11 mouse cellular contexts compared by ENCODE assay signal in the genomic region with DNA sequence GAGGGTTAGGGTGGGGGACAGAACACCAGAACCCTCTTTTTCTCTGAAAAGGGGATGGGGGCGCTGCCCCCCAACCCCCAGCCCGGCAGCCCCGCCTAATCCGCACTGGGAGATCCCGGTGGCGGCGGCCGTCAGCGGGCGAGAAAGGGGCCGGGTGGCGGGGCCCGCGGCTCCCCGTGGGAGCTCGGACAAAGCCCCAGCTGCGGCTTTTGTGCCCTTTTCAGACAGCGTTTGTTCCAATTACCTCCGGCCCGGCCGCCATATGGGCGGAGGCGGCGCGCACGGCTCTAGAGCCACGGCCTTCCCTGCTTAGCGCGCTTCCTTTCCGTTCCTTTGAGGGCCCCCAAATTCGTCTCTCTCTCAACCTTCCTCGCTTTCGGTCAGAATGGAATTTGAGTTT. TPM values are rescaled to one million over a fixed set of nuclear protein-coding genes. Genes with fewer than 3 reads are reported as not detected.
DNase-seq lines count a peak whose midpoint lies in the region; ATAC-seq lines count a peak whose summit lies in the region.
"Had no signal": no experiment of that assay in that cellular context is flagged by ENCODE, and none has a peak within 500 bp of the region (broad histone marks: within the 10 kb centered on the region; RNA-seq: fewer than 3 reads in every experiment).

No protein-coding gene starts in this region.

- H3K4me3 ChIP-seq in heart, embryonic 14.5 days (ENCODE audit: control insufficient read depth in 1 of 2, insufficient read depth in 1 of 2, low read depth in 1 of 2, low read length in 2 of 2): peak overlapping the region in 1 of 2 experiments; percentile 24; a peak in 2 of 4 replicates
- peak overlapping the region; percentile 61 for H3K4me3 ChIP-seq in forebrain, embryonic 10.5 days
- peak overlapping the region; percentile 17; the same call in 1 of the 2 replicates for H3K4me3 ChIP-seq in limb, embryonic 11.5 days (ENCODE audit: low read depth, low read length)
- no peak overlapping the region for H3K4me3 ChIP-seq in liver, embryonic 12.5 days
- H3K4me3 ChIP-seq: liver, embryonic 13.5 days had no signal

- peaks cover 87% of the 10 kb centered on the region for H3K27me3 ChIP-seq in heart, embryonic 14.5 days (ENCODE audit: control insufficient read depth, insufficient read depth, low read length)
- peaks cover 93% of the 10 kb centered on the region for H3K27me3 ChIP-seq in forebrain, embryonic 10.5 days (ENCODE audit: poor library complexity, severe bottlenecking)
- peaks cover 78% of the 10 kb centered on the region for H3K27me3 ChIP-seq in limb, embryonic 11.5 days (ENCODE audit: control insufficient read depth, insufficient read depth, low read length)
- H3K27me3 ChIP-seq in liver, embryonic 12.5 days (replicated peaks): peaks cover 97% of the 10 kb centered on the region

- intact Hi-C loops in heart, postnatal 14 days (cut with DNase I): no loop called here
- intact Hi-C loops in left cerebral cortex, postnatal 10 days (cut with DNase I): loop anchor here (10.0 kb wide), 2 partner anchors 603 to 763 kb away; a partner anchor contains a TSS

- no peak for DNase-seq in heart, postnatal 14 days
- DNase-seq in forebrain, embryonic 10.5 days (ENCODE audit: extremely low spot score, low spot score): peak; percentile 77
- peak; percentile 41 for DNase-seq in limb, embryonic 11.5 days (ENCODE audit: low spot score)
- peak; percentile 76 for DNase-seq in retina, postnatal 1 day
- no peak for DNase-seq in frontal cortex, postnatal 36 days (ENCODE audit: low spot score in 2 of 2)
- DNase-seq in left cerebral cortex, postnatal 10 days (ENCODE audit: extremely low spot score in 1 of 2, low spot score in 2 of 2): no peak
- DNase-seq: liver, embryonic 13.5 days; thymus, postnatal 14 days had no signal

- no peak for ATAC-seq in heart, embryonic 14.5 days (ENCODE audit: insufficient number of reproducible peaks, insufficient read depth, low FRiP score, low read depth)
- ATAC-seq in limb, embryonic 11.5 days (ENCODE audit: insufficient number of reproducible peaks, low FRiP score, low TSS enrichment, low read depth): no peak
- no peak for ATAC-seq in liver, embryonic 12.5 days

- peak overlapping the region; percentile 28 for H3K4me2 ChIP-seq in heart, embryonic 14.5 days (ENCODE audit: low read length)
- H3K4me2 ChIP-seq in limb, embryonic 11.5 days (ENCODE audit: low read depth, severe bottlenecking): no peak overlapping the region
- H3K4me2 ChIP-seq in liver, embryonic 12.5 days: no peak overlapping the region
- H3K4me2 ChIP-seq: liver, embryonic 13.5 days had no signal

- no peaks in the 10 kb centered on the region for H3K9me3 ChIP-seq in heart, embryonic 14.5 days (ENCODE audit: control insufficient read depth, low read length)
- H3K9me3 ChIP-seq in forebrain, embryonic 10.5 days: no peaks in the 10 kb centered on the region
- H3K9me3 ChIP-seq in limb, embryonic 11.5 days (ENCODE audit: control insufficient read depth, low read length): no peaks in the 10 kb centered on the region
- H3K9me3 ChIP-seq in liver, embryonic 12.5 days (replicated peaks): no peaks in the 10 kb centered on the region
- H3K9me3 ChIP-seq: liver, embryonic 13.5 days had no signal

- H3K9ac ChIP-seq in heart, embryonic 14.5 days (ENCODE audit: low read length): no peak overlapping the region
- no peak overlapping the region for H3K9ac ChIP-seq in limb, embryonic 11.5 days (ENCODE audit: low read length)
- no peak overlapping the region for H3K9ac ChIP-seq in liver, embryonic 12.5 days
- H3K9ac ChIP-seq: liver, embryonic 13.5 days had no signal

- no peak overlapping the region for H3K27ac ChIP-seq in heart, embryonic 14.5 days (replicated peaks in 1 of 2; ENCODE audit: control insufficient read depth in 1 of 2, insufficient read depth in 1 of 2, low read depth in 2 of 2, low read length in 2 of 2)
- peak overlapping the region; percentile 92 for H3K27ac ChIP-seq in forebrain, embryonic 10.5 days
- no peak overlapping the region for H3K27ac ChIP-seq in limb, embryonic 11.5 days (replicated peaks; ENCODE audit: low read depth, low read length)
- H3K27ac ChIP-seq in liver, embryonic 12.5 days: no peak overlapping the region
- H3K27ac ChIP-seq: liver, embryonic 13.5 days had no signal

- H3K4me1 ChIP-seq in heart, embryonic 14.5 days (ENCODE audit: control insufficient read depth in 2 of 2, insufficient read depth in 2 of 2, low read length in 2 of 2): peaks cover 0 to 13% of the 10 kb centered on the region in 2 experiments; a peak in 2 of 4 replicates
- peaks cover 76% of the 10 kb centered on the region for H3K4me1 ChIP-seq in forebrain, embryonic 10.5 days
- peaks cover 14% of the 10 kb centered on the region for H3K4me1 ChIP-seq in limb, embryonic 11.5 days (ENCODE audit: control insufficient read depth, insufficient read depth, low read length)
- peaks cover 18% of the 10 kb centered on the region for H3K4me1 ChIP-seq in liver, embryonic 12.5 days

- under 1% methylated on average over 32 of the region's 33 CpGs for WGBS in heart, embryonic 14.5 days
- WGBS in forebrain, embryonic 10.5 days: under 1% methylated on average over 32 of the region's 33 CpGs
- WGBS in limb, embryonic 11.5 days: 1% methylated on average over 33 of the region's 33 CpGs
- 1% methylated on average over 33 of the region's 33 CpGs for WGBS in liver, embryonic 12.5 days (ENCODE audit: insufficient replicate concordance)

- H3K36me3 ChIP-seq in heart, embryonic 14.5 days (ENCODE audit: control insufficient read depth, insufficient read depth, low read length): no peaks in the 10 kb centered on the region
- H3K36me3 ChIP-seq in forebrain, embryonic 10.5 days (replicated peaks): peaks cover 23% of the 10 kb centered on the region
- no peaks in the 10 kb centered on the region for H3K36me3 ChIP-seq in limb, embryonic 11.5 days (ENCODE audit: control insufficient read depth, insufficient read depth, low read length)
- no peaks in the 10 kb centered on the region for H3K36me3 ChIP-seq in liver, embryonic 12.5 days
- H3K36me3 ChIP-seq: liver, embryonic 13.5 days had no signal

RNA-seq across cellular contexts. Expression of a gene that starts 6.5 kb away (rescaled TPM):
- polyA plus RNA-seq in heart, embryonic 14.5 days (2014; fragmentation: Nextera tagmentation; extraction: Ambion mirVana): not detected in 2 replicates
- not detected for total RNA-seq in heart, postnatal 14 days (2021)
- 21.3 and 24.8 TPM in 2 replicates for polyA plus RNA-seq in forebrain, embryonic 10.5 days (2016; fragmentation: Nextera tagmentation; extraction: Ambion mirVana)
- polyA plus RNA-seq in limb, embryonic 11.5 days (2014; fragmentation: Nextera tagmentation; extraction: Ambion mirVana): not detected in 2 replicates
- polyA plus RNA-seq in liver, embryonic 12.5 days (2016; fragmentation: Nextera tagmentation; extraction: Ambion mirVana): not detected in 2 replicates
- total RNA-seq in left cerebral cortex, postnatal 10 days (2021): under 1 TPM; 0.20 to 0.32 TPM
- total RNA-seq: adrenal gland, postnatal 4 days had no signal
- polyA plus RNA-seq: liver, embryonic 13.5 days had no signal

RNA-seq across cellular contexts. Expression of a gene that starts 34.6 kb away (rescaled TPM):
- 14.1 and 14.4 TPM in 2 replicates for polyA plus RNA-seq in heart, embryonic 14.5 days (2014; fragmentation: Nextera tagmentation; extraction: Ambion mirVana)
- 10 to 100 TPM in 1 of 2 experiments, 1 to 10 TPM in 1; 8.7 to 10.9 TPM for total RNA-seq in heart, postnatal 14 days (2021)
- 9.3 and 10.2 TPM in 2 replicates for polyA plus RNA-seq in forebrain, embryonic 10.5 days (2016; fragmentation: Nextera tagmentation; extraction: Ambion mirVana)
- polyA plus RNA-seq in limb, embryonic 11.5 days (2014; fragmentation: Nextera tagmentation; extraction: Ambion mirVana): 4.0 and 4.2 TPM in 2 replicates
- 1.1 TPM in 2 replicates for polyA plus RNA-seq in liver, embryonic 12.5 days (2016; fragmentation: Nextera tagmentation; extraction: Ambion mirVana)
- total RNA-seq in left cerebral cortex, postnatal 10 days (2021): 1 to 10 TPM; 5.0 to 5.3 TPM

RNA-seq across cellular contexts. Expression of a gene that starts 38.3 kb away (rescaled TPM):
- polyA plus RNA-seq in heart, embryonic 14.5 days (2014; fragmentation: Nextera tagmentation; extraction: Ambion mirVana): not detected in 2 replicates
- total RNA-seq in heart, postnatal 14 days (2021): not detected
- not detected in 2 replicates for polyA plus RNA-seq in forebrain, embryonic 10.5 days (2016; fragmentation: Nextera tagmentation; extraction: Ambion mirVana)
- not detected in 2 replicates for polyA plus RNA-seq in limb, embryonic 11.5 days (2014; fragmentation: Nextera tagmentation; extraction: Ambion mirVana)
- not detected in 2 replicates for polyA plus RNA-seq in liver, embryonic 12.5 days (2016; fragmentation: Nextera tagmentation; extraction: Ambion mirVana)
- total RNA-seq in left cerebral cortex, postnatal 10 days (2021): not detected
- polyA plus RNA-seq: liver, embryonic 13.5 days had no signal

Comparison
In these comparisons a context has a peak if more than half of its experiments do, and no peak if none do; other contexts are left out.
1. DNase-seq: peak in forebrain, embryonic 10.5 days (single experiment), limb, embryonic 11.5 days (single experiment) and retina, postnatal 1 day (single experiment); none in heart, postnatal 14 days (0 of 2), frontal cortex, postnatal 36 days (0 of 2) and left cerebral cortex, postnatal 10 days (0 of 2).
2. RNA of a gene that starts 6.5 kb away (polyA plus RNA-seq): 21.3 to 24.8 TPM in forebrain, embryonic 10.5 days; not detected in limb, embryonic 11.5 days, not detected in liver, embryonic 12.5 days and not detected in heart, embryonic 14.5 days; every median in the first group is over 10 times any median in the second.